Mouse (Mus musculus): ENCODE measurements around the gene Elmsan1.

Gene Elmsan1

DNA sequence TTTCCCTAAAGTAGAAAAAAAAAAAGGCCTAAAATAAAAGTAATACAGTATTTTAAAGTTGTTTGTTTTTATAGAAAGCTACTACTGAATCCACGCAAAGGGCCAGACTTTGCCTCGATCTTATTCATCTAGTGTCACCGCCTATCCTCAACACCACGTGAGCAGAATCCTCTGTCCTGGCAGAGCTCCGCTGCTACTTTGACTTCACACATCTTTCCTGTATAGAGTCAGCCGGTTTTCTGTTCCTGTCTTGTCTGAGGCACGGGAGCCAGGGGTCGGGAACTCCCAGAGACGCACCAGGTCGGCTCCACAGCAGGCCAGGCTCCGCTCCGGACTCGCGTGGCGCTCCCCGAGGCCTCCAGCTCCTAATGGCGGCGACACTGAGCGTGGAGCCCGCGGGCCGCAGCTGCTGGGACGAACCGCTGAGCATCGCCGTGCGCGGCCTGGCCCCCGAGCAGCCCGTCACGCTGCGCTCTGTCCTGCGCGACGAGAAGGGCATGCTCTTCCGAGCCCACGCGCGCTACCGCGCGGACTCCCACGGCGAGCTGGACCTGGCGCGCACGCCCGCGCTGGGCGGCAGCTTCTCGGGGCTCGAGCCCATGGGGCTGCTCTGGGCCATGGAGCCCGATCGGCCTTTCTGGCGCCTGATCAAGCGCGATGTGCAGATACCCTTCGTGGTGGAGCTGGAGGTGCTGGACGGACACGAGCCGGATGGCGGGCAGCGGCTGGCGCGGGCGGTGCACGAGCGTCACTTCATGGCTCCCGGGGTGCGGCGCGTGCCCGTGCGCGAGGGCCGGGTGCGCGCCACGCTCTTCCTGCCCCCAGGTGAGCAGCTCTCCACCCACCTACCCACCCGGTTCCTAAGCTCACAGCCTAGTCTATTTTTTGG is 117.8 kb downstream of the Elmsan1 start, which contains the start of gene Acot6:
Gene Acot6, plus strand, starts transcription at position 51 of the 889 bp plus-strand sequence.
- DNase-seq (ENCODE audit: low spot score in 2 of 2) = peak in 1 of 2 experiments; percentile 23

DNA sequence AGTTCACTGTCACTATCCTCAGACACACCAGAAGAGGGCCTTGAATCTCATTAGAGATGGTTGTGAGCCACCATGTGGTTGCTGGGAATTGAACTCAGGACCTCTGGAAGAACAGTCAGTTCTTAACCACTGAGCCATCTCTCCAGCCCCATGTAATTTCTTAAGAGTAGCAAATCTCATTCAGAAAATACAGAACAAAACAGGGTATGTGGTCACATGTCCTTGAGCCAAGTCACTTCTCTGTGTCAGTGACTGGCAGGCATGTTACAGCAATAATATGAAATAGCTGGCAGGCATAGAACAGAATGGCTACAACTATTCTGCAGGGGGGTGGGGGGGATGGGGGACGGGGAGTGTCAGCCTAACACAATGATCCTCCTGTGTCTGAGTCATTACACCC is 118.6 kb downstream of the Elmsan1 start:
- DNase-seq (ENCODE audit: low spot score in 2 of 2) = no peak

DNA sequence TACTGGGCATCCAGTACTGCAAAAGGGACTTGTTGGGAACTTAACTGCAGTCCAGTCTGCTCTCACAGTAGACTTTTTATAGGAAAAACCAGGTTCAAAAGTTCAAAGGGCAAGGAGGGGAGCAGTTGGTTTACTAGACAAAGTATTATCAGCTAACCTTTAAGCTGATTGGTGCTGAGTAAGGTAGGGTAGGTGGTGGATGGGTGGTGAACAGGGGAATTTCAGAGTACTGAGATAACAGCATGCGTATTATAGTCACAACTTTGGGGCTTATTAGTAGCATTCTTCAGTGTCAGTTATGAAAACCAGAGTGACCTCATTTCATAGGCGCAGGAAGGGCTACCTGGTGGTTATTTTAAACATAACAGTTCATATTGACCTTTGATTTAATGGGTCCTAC is 119.1 kb downstream of the Elmsan1 start:
- no peak for DNase-seq (ENCODE audit: low spot score in 2 of 2)
